Mouse (Mus musculus): ENCODE measurements around the gene Tnip1.
"Not testable (repeated sequence)": the region's sequence is repeated elsewhere in the genome, so short reads cannot be mapped to it uniquely, and the experiment has no call there.

- TF ChIP-seq CTCF (IDR thresholded peaks at IDR 0.05; ENCODE audit: borderline replicate concordance, extremely low read depth, insufficient read depth, insufficient read length); POLR2A (IDR thresholded peaks at IDR 0.05; ENCODE audit: borderline replicate concordance, extremely low read depth, insufficient read depth, insufficient read length, poor library complexity, severe bottlenecking): not testable (repeated sequence)
Observed at GRCm38 (mm10) chr11:54957708-54958107, 5.0 kb downstream of the Tnip1 start.

Measured in brain, embryonic 14.5 days (tissue).